41 mouse cellular contexts compared by ENCODE assay signal in genomic region chr3:90640981-90641380, GRCm38 (mm10). TPM values are rescaled to one million over a fixed set of nuclear protein-coding genes. Genes with fewer than 3 reads are reported as not detected.
"Had no signal": no experiment of that assay in that cellular context is flagged by ENCODE, and none has a peak within 500 bp of the region (broad histone marks: within the 10 kb centered on the region; RNA-seq: fewer than 3 reads in every experiment).

No protein-coding gene starts in this region.

- H3K9me3 ChIP-seq: heart, embryonic 12.5 days; heart, embryonic 13.5 days; heart, embryonic 15.5 days; hindbrain, embryonic 10.5 days; hindbrain, embryonic 12.5 days; hindbrain, embryonic 13.5 days; hindbrain, embryonic 15.5 days; intestine, embryonic 15.5 days; kidney, embryonic 15.5 days had no signal

- H3K9ac ChIP-seq: heart, embryonic 12.5 days; heart, embryonic 13.5 days; heart, embryonic 15.5 days; hindbrain, embryonic 12.5 days; hindbrain, embryonic 13.5 days; hindbrain, embryonic 14.5 days; hindbrain, embryonic 15.5 days; intestine, embryonic 15.5 days; kidney, embryonic 15.5 days had no signal

- H3K36me3 ChIP-seq: heart, embryonic 12.5 days; heart, embryonic 13.5 days; heart, embryonic 15.5 days; hindbrain, embryonic 10.5 days; hindbrain, embryonic 12.5 days; hindbrain, embryonic 13.5 days; hindbrain, embryonic 15.5 days; intestine, embryonic 15.5 days; kidney, embryonic 15.5 days had no signal

- H3K4me2 ChIP-seq: heart, embryonic 12.5 days; heart, embryonic 13.5 days; heart, embryonic 15.5 days; hindbrain, embryonic 12.5 days; hindbrain, embryonic 13.5 days; hindbrain, embryonic 14.5 days; hindbrain, embryonic 15.5 days; intestine, embryonic 15.5 days; kidney, embryonic 15.5 days had no signal

- H3K4me3 ChIP-seq: heart, embryonic 12.5 days; heart, embryonic 13.5 days; heart, embryonic 15.5 days; hindbrain, embryonic 10.5 days; hindbrain, embryonic 12.5 days; hindbrain, embryonic 13.5 days; hindbrain, embryonic 15.5 days; intestine, embryonic 15.5 days; kidney, embryonic 15.5 days; layer of hippocampus, adult 2 months; left cerebral cortex, adult 2 months had no signal

- H3K27me3 ChIP-seq: heart, embryonic 12.5 days; heart, embryonic 15.5 days; hindbrain, embryonic 12.5 days; hindbrain, embryonic 13.5 days; hindbrain, embryonic 15.5 days; intestine, embryonic 15.5 days; kidney, embryonic 15.5 days had no signal

- H3K4me1 ChIP-seq: heart, embryonic 12.5 days; heart, embryonic 13.5 days; heart, embryonic 15.5 days; hindbrain, embryonic 10.5 days; hindbrain, embryonic 12.5 days; hindbrain, embryonic 13.5 days; hindbrain, embryonic 15.5 days; intestine, embryonic 15.5 days; kidney, embryonic 15.5 days had no signal

- H3K27ac ChIP-seq: heart, embryonic 13.5 days; heart, embryonic 15.5 days; hindbrain, embryonic 10.5 days; hindbrain, embryonic 12.5 days; hindbrain, embryonic 13.5 days; hindbrain, embryonic 14.5 days; hindbrain, embryonic 15.5 days; hindbrain, postnatal 0 days; intestine, embryonic 15.5 days; kidney, embryonic 15.5 days; kidney, postnatal 0 days; layer of hippocampus, adult 2 months; left cerebral cortex, adult 2 months had no signal

- ATAC-seq: hindbrain, embryonic 16.5 days; hindbrain, postnatal 0 days; inflammation-experienced regulatory T-cells, adult 6 months; intestine, embryonic 15.5 days; intestine, embryonic 16.5 days; intestine, postnatal 0 days had no signal

- DNase-seq: heart, postnatal 10 days; heart, postnatal 14 days; heart, postnatal 36 days; heart, postnatal 4 days; kidney, adult 11 months; kidney, adult 18-20 months; kidney, adult 2 months; kidney, adult 8-10 months; kidney, adult 9 months; kidney, postnatal 10 days; kidney, postnatal 14 days; kidney, postnatal 25 days; kidney, postnatal 36 days; kidney, postnatal 4 days; layer of hippocampus, adult 9-11 months; layer of hippocampus, postnatal 36 days had no signal

RNA-seq across cellular contexts. Expression of gene S100a7a, which starts 12.8 kb away (rescaled TPM):
- polyA plus RNA-seq: heart, embryonic 13.5 days; heart, embryonic 14.5 days; heart, embryonic 15.5 days; heart, postnatal 0 days; hindbrain, embryonic 10.5 days; hindbrain, embryonic 11.5 days; hindbrain, embryonic 12.5 days; hindbrain, embryonic 13.5 days; hindbrain, embryonic 14.5 days; hindbrain, embryonic 15.5 days; hindbrain, postnatal 0 days; inflammation-experienced regulatory T-cells, adult 6 months; intestine, embryonic 14.5 days; kidney, embryonic 14.5 days had no signal

RNA-seq across cellular contexts. Expression of gene S100a8, which starts 27.8 kb away (rescaled TPM):
- polyA plus RNA-seq: hindbrain, embryonic 10.5 days; large intestine, adult 2 months had no signal

RNA-seq across cellular contexts. Expression of gene S100a5, which starts 32.7 kb away (rescaled TPM):
- polyA plus RNA-seq: heart, embryonic 12.5 days; heart, embryonic 13.5 days; heart, embryonic 14.5 days; heart, embryonic 15.5 days; heart, embryonic 16.5 days; heart, postnatal 0 days; hindbrain, embryonic 10.5 days; hindbrain, embryonic 11.5 days; hindbrain, embryonic 12.5 days; hindbrain, embryonic 13.5 days; hindbrain, embryonic 14.5 days; hindbrain, embryonic 15.5 days; hindbrain, embryonic 16.5 days; hindbrain, postnatal 0 days; inflammation-experienced regulatory T-cells, adult 6 months; kidney, adult 2 months; kidney, embryonic 14.5 days; kidney, embryonic 15.5 days; large intestine, adult 2 months had no signal

RNA-seq across cellular contexts. Expression of gene S100a4, which starts 37.4 kb away (rescaled TPM):
- polyA plus RNA-seq: hindbrain, embryonic 10.5 days had no signal
